Comparison of ENCODE assay signal across 8 mouse cellular contexts in genomic region chr7:30625530-30626384, GRCm38 (mm10). TPM values are rescaled to one million over a fixed set of nuclear protein-coding genes. Genes with fewer than 3 reads are reported as not detected.
DNase-seq lines count a peak whose midpoint lies in the region; ATAC-seq and TF ChIP-seq lines count a peak whose summit lies in the region.

TSS of gene Cox6b1 (minus strand) at chr7:30626151.

- H3K4me1 ChIP-seq in lung, postnatal 0 days (ENCODE audit: insufficient read depth, low read depth, low read length), result no peaks in the 10 kb centered on the region

- peak within 1 kb of the TSS; percentile 75 for H3K4me3 ChIP-seq in lung, postnatal 0 days (ENCODE audit: low read depth, low read length)

- no peaks in the 10 kb centered on the region for H3K27me3 ChIP-seq in lung, postnatal 0 days (replicated peaks; ENCODE audit: insufficient read depth, low read length)

- peak; percentile 93 to 99 for ATAC-seq in hematopoietic stem cell, adult 5-6 weeks (replicated peaks in 1 of 2; ENCODE audit: insufficient read depth in 1 of 2, low FRiP score in 2 of 2, low TSS enrichment in 1 of 2, low read depth in 1 of 2, poor library complexity in 2 of 2, severe bottlenecking in 2 of 2)
- peak; percentile 98 for ATAC-seq in lung, postnatal 0 days

- no peaks in the 10 kb centered on the region for H3K9me3 ChIP-seq in lung, postnatal 0 days (ENCODE audit: low read length)

- H3K4me2 ChIP-seq in lung, postnatal 0 days (replicated peaks; ENCODE audit: low read depth, low read length), result peak within 1 kb of the TSS; percentile 78

- peak within 1 kb of the TSS; percentile 83 for H3K9ac ChIP-seq in lung, postnatal 0 days (replicated peaks; ENCODE audit: low read depth)

- no peak for TF ChIP-seq EP300 in lung, postnatal 0 days (IDR thresholded peaks at IDR 0.05)

- peak; percentile 90 for DNase-seq in MN1 (ENCODE audit: low spot score)
- DNase-seq in cerebellum, adult 8-10 months, result peak; percentile 82
- peak; percentile 87 for DNase-seq in forelimb bud, embryonic 11.5 days (ENCODE audit: low read depth, low spot score)
- peak; percentile 89 for DNase-seq in layer of hippocampus, adult 9-11 months
- DNase-seq in lung, postnatal 0 days (ENCODE audit: low spot score), result peak; percentile 97
- peak; percentile 78 for DNase-seq in ovary, postnatal 14 days (ENCODE audit: low spot score)
- peak; percentile 87 for DNase-seq in thymus, postnatal 14 days

- H3K36me3 ChIP-seq in lung, postnatal 0 days (ENCODE audit: insufficient read depth, low read length), result no peaks in the 10 kb centered on the region; the same call in none of the 2 replicates

- H3K27ac ChIP-seq in lung, postnatal 0 days (ENCODE audit: low read length), result peak within 1 kb of the TSS; percentile 58

- TF ChIP-seq CTCF in lung, postnatal 0 days (IDR thresholded peaks at IDR 0.05), result no peak

- 2% methylated on average over 44 of the region's 44 CpGs for WGBS in lung, postnatal 0 days

RNA-seq across cellular contexts. Expression of gene Cox6b1, which starts in this region (rescaled TPM):
- 272 and 375 TPM in 2 replicates for total RNA-seq in hematopoietic stem cell, adult 5-6 weeks (2017)
- polyA plus RNA-seq in lung, postnatal 0 days (2015; fragmentation: Nextera tagmentation; extraction: Ambion mirVana), result 717 and 766 TPM in 2 replicates

Comparison
In these comparisons a context has a peak if more than half of its experiments do, and no peak if none do; other contexts are left out.
1. Peak in every context shown above with its lines: DNase-seq, ATAC-seq, H3K4me3 ChIP-seq and H3K27ac ChIP-seq.